Mouse (Mus musculus): ENCODE measurements around the gene Ap1g1.

GRCm38 (mm10) chr8:109750274-109750673 lies 28.1 kb upstream of the Ap1g1 start:
- TF ChIP-seq POLR2A (IDR thresholded peaks at IDR 0.05; ENCODE audit: borderline replicate concordance, low read depth, low read length) (no peak), CTCF (IDR thresholded peaks at IDR 0.05; ENCODE audit: low read depth, low read length) (no peak)
